Mouse (Mus musculus): ENCODE results near the gene Arl8b. TPM values are rescaled to one million over a fixed set of nuclear protein-coding genes. Genes with fewer than 3 reads are reported as not detected.

The Arl8b gene
- polyA plus RNA-seq (2015; fragmentation: Illumina TruSeq; extraction: RNeasy Lipid Tissue Mini Kit (QIAGEN cat#74804); ENCODE audit: insufficient read depth, low read depth, low replicate concordance), result 14.0 TPM

DNA sequence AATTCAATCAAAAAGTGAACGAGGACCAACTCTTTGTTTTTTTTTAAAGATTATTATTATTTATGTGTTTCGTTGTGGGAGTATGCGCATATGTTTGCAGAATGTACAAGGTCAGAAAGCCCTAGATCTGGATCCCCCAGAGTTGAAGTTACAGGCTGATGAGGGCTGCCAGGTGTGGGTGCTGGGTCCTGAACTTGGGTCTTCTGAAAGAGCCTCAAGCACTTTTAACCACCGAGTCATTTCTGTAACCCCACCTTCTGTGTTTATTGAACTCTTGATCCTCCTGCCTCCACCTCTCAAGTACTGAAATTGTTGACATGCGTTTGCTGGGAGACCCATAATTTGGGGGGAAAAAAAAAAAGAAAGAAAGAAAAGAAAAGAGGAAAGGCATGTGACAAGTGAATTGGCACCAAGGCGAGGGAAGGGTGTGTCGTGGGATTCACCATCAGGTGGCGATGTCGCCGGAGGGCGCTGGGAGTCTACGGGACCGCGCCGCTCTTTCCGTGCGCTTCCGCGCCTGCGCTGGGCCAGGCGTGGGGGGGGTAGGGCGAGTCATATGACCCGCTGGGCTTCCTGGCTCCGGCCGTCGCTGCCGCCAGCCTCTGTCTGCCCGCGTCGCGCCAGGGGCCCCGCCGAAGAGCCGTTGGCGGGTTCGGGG lies at the start of gene Arl8b:
Gene Arl8b (plus strand): TSS at position 574 of the 658 bp plus-strand sequence.

DNA sequence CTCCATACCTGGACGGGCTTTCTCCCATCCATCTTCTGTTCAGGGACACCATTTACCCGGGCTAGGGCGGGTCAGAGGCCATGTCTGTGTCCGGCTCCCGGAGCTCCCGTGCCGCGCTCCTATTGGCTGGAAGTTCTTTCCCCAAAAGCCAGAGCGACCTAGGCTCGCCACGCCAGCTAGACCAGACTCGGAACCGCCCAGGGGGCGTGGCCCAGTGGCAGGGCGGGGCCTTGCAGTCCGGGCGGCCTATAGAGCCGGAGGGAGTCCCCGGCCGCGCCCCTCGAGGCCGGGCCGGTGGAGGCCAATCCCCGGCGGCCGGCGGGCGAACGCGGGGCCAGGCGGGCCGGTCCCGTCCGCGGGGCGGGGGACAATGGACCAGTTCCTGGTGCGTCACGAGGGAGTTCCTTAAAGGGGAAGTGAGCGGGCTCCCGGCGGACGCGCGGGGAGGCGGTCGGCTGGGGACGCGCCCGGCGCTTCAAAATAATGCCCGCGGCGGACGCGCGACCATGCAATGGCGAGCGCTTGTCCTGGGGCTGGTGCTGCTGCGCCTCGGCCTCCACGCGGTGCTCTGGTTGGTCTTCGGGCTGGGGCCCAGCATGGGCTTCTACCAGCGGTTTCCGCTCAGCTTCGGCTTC lies 45.5 kb downstream of the Arl8b start, which contains the start of gene Edem1:
Gene Edem1 (plus strand): TSS at position 408 of the 635 bp plus-strand sequence.

Other genes with a start within 250 kb of the Arl8b start
- gene Bhlhe40, start 122.5 kb upstream of the Arl8b start, polyA plus RNA-seq (2015; fragmentation: Illumina TruSeq; extraction: RNeasy Lipid Tissue Mini Kit (QIAGEN cat#74804); ENCODE audit: insufficient read depth, low read depth, low replicate concordance), result 5.5 TPM
- 102 TPM for gene Edem1, start 45.5 kb downstream of the Arl8b start, polyA plus RNA-seq (2015; fragmentation: Illumina TruSeq; extraction: RNeasy Lipid Tissue Mini Kit (QIAGEN cat#74804); ENCODE audit: insufficient read depth, low read depth, low replicate concordance)